Comparison of ENCODE assay signal across 10 mouse cellular contexts in the genomic region with DNA sequence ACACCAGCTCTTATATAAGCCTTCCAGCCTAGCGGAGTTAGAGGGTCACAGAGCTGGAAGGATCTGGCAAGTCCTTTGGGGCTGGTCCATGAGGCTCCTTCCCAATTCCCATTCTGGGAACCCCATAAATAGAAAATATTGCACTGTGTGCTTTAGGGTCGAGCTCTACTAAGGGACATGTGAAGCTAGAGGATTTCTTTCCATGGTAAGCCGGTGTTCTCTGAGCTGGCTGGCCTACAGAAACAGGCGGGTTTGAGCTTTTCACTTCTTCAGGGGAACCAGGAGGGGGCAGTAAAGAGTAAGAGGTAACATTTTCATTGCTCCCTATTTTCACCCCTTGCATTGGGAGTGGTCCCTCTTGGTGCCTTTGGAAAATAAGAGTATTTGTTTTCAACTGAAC. TPM values are rescaled to one million over a fixed set of nuclear protein-coding genes. Genes with fewer than 3 reads are reported as not detected.
DNase-seq lines count a peak whose midpoint lies in the region; ATAC-seq and TF ChIP-seq lines count a peak whose summit lies in the region.
"Had no signal": no experiment of that assay in that cellular context is flagged by ENCODE, and none has a peak within 500 bp of the region (broad histone marks: within the 10 kb centered on the region; RNA-seq: fewer than 3 reads in every experiment).

No protein-coding gene starts in this region.

- peak; percentile 50 for DNase-seq in kidney, adult 2 months
- peak; percentile 43 for DNase-seq in ES-E14 (ENCODE audit: low read depth, low spot score)
- DNase-seq in embryo, embryonic 10.5 days (ENCODE audit: low spot score): peak; percentile 77
- peak; percentile 89 for DNase-seq in skeletal muscle tissue, adult 2 months (ENCODE audit: low read depth, low spot score)
- no peak for DNase-seq in ovary, postnatal 36 days (ENCODE audit: low spot score)
- no peak for DNase-seq in spleen, adult 18-20 months

- no peaks in the 10 kb centered on the region for H3K27me3 ChIP-seq in kidney, adult 2 months (replicated peaks; ENCODE audit: control insufficient read depth, insufficient read depth, low read length)
- no peaks in the 10 kb centered on the region for H3K27me3 ChIP-seq in kidney, embryonic 16.5 days (ENCODE audit: insufficient read depth, low read length)
- H3K27me3 ChIP-seq: hindbrain, embryonic 15.5 days; stomach, embryonic 15.5 days had no signal

- no peak overlapping the region for H3K4me2 ChIP-seq in kidney, embryonic 16.5 days (replicated peaks; ENCODE audit: low read depth, low read length)
- H3K4me2 ChIP-seq: hindbrain, embryonic 15.5 days had no signal

- TF ChIP-seq CTCF in kidney, adult 2 months (conservative IDR thresholded peaks at IDR 0.05; ENCODE audit: insufficient read depth, insufficient read length, low read depth, low read length): peak; percentile 68

- 0 out of 2 replicates have a peak overlapping the region, but pooled peaks have one; percentile 11 for H3K27ac ChIP-seq in kidney, adult 2 months (ENCODE audit: insufficient read depth, low read depth, low read length)
- H3K27ac ChIP-seq in kidney, embryonic 16.5 days (ENCODE audit: low read length): no peak overlapping the region
- no peak overlapping the region for H3K27ac ChIP-seq in ES-E14 (ENCODE audit: insufficient read depth, low read depth, low read length, poor library complexity, severe bottlenecking)
- H3K27ac ChIP-seq: hindbrain, embryonic 15.5 days had no signal

- no peaks in the 10 kb centered on the region for H3K9me3 ChIP-seq in kidney, embryonic 16.5 days (ENCODE audit: low read length)
- no peaks in the 10 kb centered on the region for H3K9me3 ChIP-seq in ES-E14 (ENCODE audit: control insufficient read depth, insufficient read depth, low read depth, low read length)
- H3K9me3 ChIP-seq: hindbrain, embryonic 15.5 days; stomach, embryonic 15.5 days had no signal

- 46% methylated on average over 4 of the region's 4 CpGs for WGBS in kidney, adult 2 months
- WGBS in kidney, embryonic 16.5 days: 52% methylated on average over 4 of the region's 4 CpGs

- in situ Hi-C loops in ES-E14 (cut with MboI; ENCODE audit: low sequenced_read_pairs in 2 of 2, unreplicated experiment in 2 of 2): no loop called here

- no peak overlapping the region for H3K9ac ChIP-seq in kidney, embryonic 16.5 days (replicated peaks; ENCODE audit: low read length)
- no peak overlapping the region; the same call in 1 of the 2 replicates for H3K9ac ChIP-seq in ES-E14 (ENCODE audit: insufficient read depth, low read depth, low read length, poor library complexity, severe bottlenecking)
- H3K9ac ChIP-seq: hindbrain, embryonic 15.5 days; stomach, embryonic 15.5 days had no signal

- no peaks in the 10 kb centered on the region for H3K36me3 ChIP-seq in kidney, adult 2 months (ENCODE audit: control insufficient read depth, insufficient read depth, low read length)
- H3K36me3 ChIP-seq in kidney, embryonic 16.5 days (ENCODE audit: insufficient read depth, low read length): no peaks in the 10 kb centered on the region
- H3K36me3 ChIP-seq in ES-E14 (ENCODE audit: control insufficient read depth, insufficient read depth, low read length, poor library complexity, severe bottlenecking): peaks cover 2% of the 10 kb centered on the region; the same call in 1 of the 2 replicates
- H3K36me3 ChIP-seq: hindbrain, embryonic 15.5 days; stomach, embryonic 15.5 days had no signal

- 0 out of 2 replicates have a peak overlapping the region, but pooled peaks have one; percentile 8 for H3K4me3 ChIP-seq in kidney, adult 2 months (ENCODE audit: insufficient read depth, low read depth, low read length)
- no peak overlapping the region for H3K4me3 ChIP-seq in kidney, embryonic 16.5 days (ENCODE audit: low read length)
- no peak overlapping the region for H3K4me3 ChIP-seq in ES-E14 (ENCODE audit: insufficient read depth in 1 of 2, low read depth in 1 of 2, low read length in 2 of 2, poor library complexity in 1 of 2, severe bottlenecking in 1 of 2)
- H3K4me3 ChIP-seq: hindbrain, embryonic 15.5 days; stomach, embryonic 15.5 days had no signal

- no peaks in the 10 kb centered on the region for H3K4me1 ChIP-seq in kidney, adult 2 months (ENCODE audit: control insufficient read depth, insufficient read depth, low read length)
- H3K4me1 ChIP-seq in kidney, embryonic 16.5 days (ENCODE audit: insufficient read depth, low read length): peaks cover 13% of the 10 kb centered on the region
- H3K4me1 ChIP-seq in ES-E14 (ENCODE audit: control insufficient read depth in 2 of 2, insufficient read depth in 2 of 2, low read length in 2 of 2, poor library complexity in 1 of 2): no peaks in the 10 kb centered on the region
- H3K4me1 ChIP-seq: hindbrain, embryonic 15.5 days had no signal

- no peak for ATAC-seq in kidney, embryonic 16.5 days (ENCODE audit: low FRiP score, low TSS enrichment)
- peak; percentile 25 to 59 for ATAC-seq in hematopoietic stem cell, adult 5-6 weeks (replicated peaks in 1 of 2; ENCODE audit: insufficient read depth in 1 of 2, low FRiP score in 2 of 2, low TSS enrichment in 1 of 2, low read depth in 1 of 2, poor library complexity in 2 of 2, severe bottlenecking in 2 of 2)

- TF ChIP-seq POLR2A in kidney, adult 2 months (IDR thresholded peaks at IDR 0.05; ENCODE audit: low read depth, low read length): no peak

TF ChIP-seq in ES-E14, 5 proteins besides CTCF, POLR2A, EP300 and RAD21:
- TF ChIP-seq CHD2 (IDR thresholded peaks at IDR 0.05; ENCODE audit: low read depth, low read length) (no peak), MAFK (IDR thresholded peaks at IDR 0.05; ENCODE audit: insufficient read depth, low read depth, low read length) (no peak), ZC3H11A (IDR thresholded peaks at IDR 0.05; ENCODE audit: borderline replicate concordance, low read depth, low read length) (no peak)

RNA-seq across cellular contexts. Expression of gene Map3k20, which starts 13.0 kb away (rescaled TPM):
- 7.0 and 8.3 TPM in 2 replicates for polyA plus RNA-seq in kidney, adult 2 months (2012; rRNA removed)
- 13.9 and 14.0 TPM in 2 replicates for polyA plus RNA-seq in kidney, embryonic 16.5 days (2015; fragmentation: Nextera tagmentation; extraction: Ambion mirVana)
- 16.9 and 20.3 TPM in 2 replicates for total RNA-seq in ES-E14 (2012; rRNA removed)
- total RNA-seq in hematopoietic stem cell, adult 5-6 weeks (2017): 39.2 and 43.8 TPM in 2 replicates

Comparison
In these comparisons a context has a peak if more than half of its experiments do, and no peak if none do; other contexts are left out.
1. DNase-seq: peak in kidney, adult 2 months (single experiment), ES-E14 (single experiment), embryo, embryonic 10.5 days (single experiment) and skeletal muscle tissue, adult 2 months (single experiment); none in ovary, postnatal 36 days (single experiment) and spleen, adult 18-20 months (0 of 2).